Mouse (Mus musculus) erythroid progenitor cell, adult 5-6 weeks (primary cell): ENCODE measurements around the gene Tmem251. TPM values are rescaled to one million over a fixed set of nuclear protein-coding genes. Genes with fewer than 3 reads are reported as not detected.

Experiments
- ATAC-seq: replicated peaks from 2 replicates; pipeline ENCODE4 v1.8.0; 2016; ENCODE audit warnings: moderate number of reproducible peaks, mild to moderate bottlenecking, moderate TSS enrichment, inconsistent platforms; ENCODE audit not compliant: poor library complexity, low FRiP score, severe bottlenecking
- total RNA-seq, 2 experiments: library from RNA; stranded (forward) in 1 of 2; stranded (reverse) in 1 of 2; fragments of 150-400 nt in 1 of 2; fragments of 186-747, 209-891 nt in 1 of 2; gene quantifications; 2 replicates each; pipeline versions ENCODE4 v1.2.3 to v1.2.4; 2015 to 2017; ENCODE audit warnings: low replicate concordance in 2 of 2

Gene Tmem251
- total RNA-seq, 2 experiments from 2014 or later, result 3.4 TPM; not detected in 1

- ATAC-seq, result peak; percentile 72
These were observed 450 bp upstream of the Tmem251 start for GRCm38 (mm10) chr12:102743036-102743588.

- no peak for ATAC-seq
These were observed 1.3 kb downstream of the Tmem251 start for GRCm38 (mm10) chr12:102744839-102745238.

- ATAC-seq, result no peak
These were observed 4.7 kb downstream of the Tmem251 start for GRCm38 (mm10) chr12:102748256-102748655.

GRCm38 (mm10) chr12:102756304-102756703 lies 12.7 kb downstream of the Tmem251 start:
- ATAC-seq, result no peak

- ATAC-seq, result peak; percentile 77
These were observed 13.6 kb downstream of the Tmem251 start for GRCm38 (mm10) chr12:102757055-102757688.

GRCm38 (mm10) chr12:102757689-102758402 lies 14.3 kb downstream of the Tmem251 start, which contains the start of the genes Gm28051, Gon7 and Ubr7:
Gene Gm28051, minus strand, starts transcription at chr12:102757765.
Gene Gon7, minus strand, starts transcription at chr12:102757803.
Gene Ubr7, plus strand, starts transcription at chr12:102757967.
- ATAC-seq, result peak; percentile 98

- ATAC-seq, result no peak
These were observed 14.8 kb downstream of the Tmem251 start, which contains the start of gene Gm20604 for GRCm38 (mm10) chr12:102758403-102758756. Gene Gm20604, minus strand, starts transcription at chr12:102758672.

GRCm38 (mm10) chr12:102758936-102759335 lies 15.4 kb downstream of the Tmem251 start:
- no peak for ATAC-seq

- ATAC-seq, result no peak
These were observed 18.1 kb downstream of the Tmem251 start for GRCm38 (mm10) chr12:102761668-102762067.

- ATAC-seq, result no peak
These were observed 20.1 kb downstream of the Tmem251 start for GRCm38 (mm10) chr12:102763696-102764095.

GRCm38 (mm10) chr12:102769000-102769399 lies 25.4 kb downstream of the Tmem251 start:
- no peak for ATAC-seq

GRCm38 (mm10) chr12:102771601-102772000 lies 28.0 kb downstream of the Tmem251 start:
- no peak for ATAC-seq

GRCm38 (mm10) chr12:102772676-102773075 lies 29.1 kb downstream of the Tmem251 start:
- no peak for ATAC-seq

GRCm38 (mm10) chr12:102776035-102776434 lies 32.5 kb downstream of the Tmem251 start:
- ATAC-seq, result no peak

- ATAC-seq, result no peak
These were observed 34.6 kb downstream of the Tmem251 start for GRCm38 (mm10) chr12:102778151-102778550.

GRCm38 (mm10) chr12:102779452-102779851 lies 35.9 kb downstream of the Tmem251 start:
- ATAC-seq, result no peak

GRCm38 (mm10) chr12:102782841-102783240 lies 39.3 kb downstream of the Tmem251 start:
- no peak for ATAC-seq

GRCm38 (mm10) chr12:102784899-102785592 lies 41.5 kb downstream of the Tmem251 start:
- 0 out of 2 replicates have a peak, but pooled peaks have one; percentile 39 for ATAC-seq

- ATAC-seq, result no peak
These were observed 42.0 kb downstream of the Tmem251 start for GRCm38 (mm10) chr12:102785593-102785985.

- 0 out of 2 replicates have a peak, but pooled peaks have one; percentile 19 for ATAC-seq
These were observed 44.4 kb downstream of the Tmem251 start for GRCm38 (mm10) chr12:102787927-102788326.
